Mouse (Mus musculus): Measurements from ENCODE around the gene Tspan9.

GRCm38 (mm10) chr6:128104712-128105324 is 38.6 kb downstream of the Tspan9 start:
- TF ChIP-seq CTCF (IDR thresholded peaks at IDR 0.05; ENCODE audit: low read depth) (no peak), EP300 (IDR thresholded peaks at IDR 0.05; ENCODE audit: low read depth) (no peak)

Data from liver, postnatal 0 days (tissue).